Mouse (Mus musculus): ENCODE data around the gene Acat3. TPM values are rescaled to one million over a fixed set of nuclear protein-coding genes. Genes with fewer than 3 reads are reported as not detected.
"Not testable (repeated sequence)": the region's sequence is repeated elsewhere in the genome, so short reads cannot be mapped to it uniquely, and the experiment has no call there.

Gene Acat3
- polyA plus RNA-seq, 1 experiment from 2014 or later, result 0.31 TPM

DNA sequence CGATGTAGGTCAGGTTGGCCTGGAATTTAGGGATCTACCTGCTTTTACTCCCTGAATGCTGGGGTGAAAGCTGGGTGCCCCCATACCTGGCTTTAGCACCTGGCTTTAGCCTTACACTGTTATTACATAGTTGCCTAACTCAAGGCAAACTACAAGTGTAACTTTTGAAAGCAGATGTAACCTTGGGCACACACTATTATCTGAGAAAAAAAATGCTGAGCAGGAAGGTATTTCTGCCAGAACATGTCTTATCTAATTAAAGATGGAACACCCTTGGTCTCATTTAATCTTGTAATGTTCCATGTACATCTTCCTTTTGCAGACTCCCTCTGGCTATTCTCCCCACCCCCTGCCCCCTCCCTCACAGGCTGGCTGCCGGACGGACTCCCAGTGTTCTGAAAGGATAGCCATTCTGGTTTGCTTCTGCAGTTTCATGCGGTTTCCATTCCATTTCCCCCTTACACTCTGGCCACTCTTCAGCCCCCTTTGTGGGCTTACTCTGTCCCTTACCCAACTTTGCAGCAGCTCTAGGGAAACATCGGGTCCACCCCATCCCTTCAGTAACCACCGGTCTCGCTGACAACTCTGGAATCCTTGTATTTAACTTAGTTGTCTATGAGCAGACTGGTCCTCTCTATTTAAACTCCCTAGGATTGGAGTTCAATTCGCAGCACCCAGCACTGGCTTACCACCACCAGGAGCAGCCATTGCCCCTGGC lies 1.3 kb upstream of the Acat3 start:
- no peak for DNase-seq (ENCODE audit: low spot score)
- Histone ChIP-seq H3K4me1 (peaks cover 7% of the 10 kb centered on the region), H3K27ac (no peak overlapping the region), H3K4me3 (no peak overlapping the region), H3K9me3 (no peaks in the 10 kb centered on the region), H3K36me3 (peaks cover 40% of the 10 kb centered on the region), H3K27me3 (ENCODE audit: insufficient read depth, poor library complexity, severe bottlenecking) (no peaks in the 10 kb centered on the region)
- WGBS, result 77% methylated on average over 8 of the region's 8 CpGs

- H3K9me3 ChIP-seq; H3K27ac ChIP-seq; DNase-seq (ENCODE audit: low spot score); H3K4me1 ChIP-seq; H3K27me3 ChIP-seq (ENCODE audit: insufficient read depth, poor library complexity, severe bottlenecking): not testable (repeated sequence)
- Histone ChIP-seq H3K4me3 (peak overlapping the region; percentile 52), H3K36me3 (peaks cover 22% of the 10 kb centered on the region)
- 53% methylated on average over 3 of the region's 12 CpGs for WGBS
Observed at GRCm38 (mm10) chr17:12939377-12940148, 837 bp downstream of the Acat3 start.

GRCm38 (mm10) chr17:12938077-12938476 lies 2.3 kb downstream of the Acat3 start:
- H3K36me3 ChIP-seq, result peaks cover 9% of the 10 kb centered on the region
- no peaks in the 10 kb centered on the region for H3K9me3 ChIP-seq
- H3K27ac ChIP-seq, result no peak overlapping the region
- peaks cover 7% of the 10 kb centered on the region for H3K4me1 ChIP-seq
- H3K4me3 ChIP-seq, result no peak overlapping the region
- WGBS, result 57% methylated on average over 2 of the region's 2 CpGs
- H3K27me3 ChIP-seq (ENCODE audit: insufficient read depth, poor library complexity, severe bottlenecking), result no peaks in the 10 kb centered on the region
- DNase-seq (ENCODE audit: low spot score), result no peak

DNA sequence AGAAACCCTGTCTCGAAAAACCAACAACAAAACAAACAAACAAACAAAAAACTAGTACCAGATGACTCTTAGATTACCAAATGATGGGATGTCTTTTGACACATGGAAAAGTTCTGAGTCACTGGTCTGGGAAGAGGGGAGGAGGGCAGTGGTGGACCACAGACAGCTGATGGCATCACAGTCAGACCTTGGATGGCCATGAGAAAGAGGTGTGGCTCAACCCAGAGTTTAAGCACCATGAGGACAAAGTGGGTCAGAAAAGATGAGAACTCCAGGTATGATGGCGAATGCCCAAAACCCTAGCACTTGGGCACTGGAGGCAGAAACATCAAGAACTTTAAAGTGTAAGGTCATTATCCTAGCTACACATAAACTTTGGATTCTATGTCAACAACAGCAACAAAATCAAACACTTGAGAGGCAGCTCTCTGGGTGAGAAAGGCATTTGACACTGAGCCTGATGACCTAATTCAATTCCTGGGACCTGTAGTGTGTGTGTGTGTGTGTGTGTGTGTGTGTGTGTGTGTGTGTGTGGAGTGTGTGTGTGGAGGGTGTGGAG lies 2.9 kb downstream of the Acat3 start:
- no peak for DNase-seq (ENCODE audit: low spot score)
- Histone ChIP-seq H3K4me3 (no peak overlapping the region), H3K27ac (no peak overlapping the region), H3K27me3 (ENCODE audit: insufficient read depth, poor library complexity, severe bottlenecking) (no peaks in the 10 kb centered on the region), H3K4me1 (peaks cover 7% of the 10 kb centered on the region), H3K9me3 (no peaks in the 10 kb centered on the region), H3K36me3 (peaks cover 3% of the 10 kb centered on the region)
- WGBS, result 74% methylated on average over 2 of the region's 2 CpGs

GRCm38 (mm10) chr17:12935719-12936118 lies 4.7 kb downstream of the Acat3 start:
- H3K9me3 ChIP-seq, result no peaks in the 10 kb centered on the region
- 68% methylated on average over 4 of the region's 4 CpGs for WGBS
- H3K27ac ChIP-seq, result no peak overlapping the region
- no peaks in the 10 kb centered on the region for H3K27me3 ChIP-seq (ENCODE audit: insufficient read depth, poor library complexity, severe bottlenecking)
- DNase-seq (ENCODE audit: low spot score), result no peak
- no peaks in the 10 kb centered on the region for H3K36me3 ChIP-seq
- H3K4me1 ChIP-seq, result peaks cover 7% of the 10 kb centered on the region
- H3K4me3 ChIP-seq, result no peak overlapping the region

DNA sequence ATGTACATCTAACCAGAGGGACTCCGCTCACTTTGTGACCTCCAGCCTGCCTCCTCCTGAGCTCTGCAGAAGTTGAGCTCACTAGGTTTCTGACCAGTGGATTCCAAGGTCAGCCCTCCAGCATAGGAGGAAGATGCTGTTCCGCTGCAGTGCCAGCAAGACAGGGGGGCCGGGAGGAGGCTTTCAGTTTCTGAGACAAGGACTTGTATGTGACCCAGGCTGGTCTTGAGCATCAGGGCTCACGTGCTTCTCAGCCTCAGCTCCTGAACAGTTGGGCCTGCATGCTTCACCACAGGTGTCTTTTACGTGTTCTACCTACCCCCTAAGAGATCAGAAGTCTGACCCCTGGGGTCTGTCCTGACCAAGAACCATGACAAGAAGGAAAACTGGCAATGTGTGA lies 8.8 kb downstream of the Acat3 start:
- H3K4me1 ChIP-seq; H3K4me3 ChIP-seq; H3K27ac ChIP-seq; H3K9me3 ChIP-seq; H3K27me3 ChIP-seq (ENCODE audit: insufficient read depth, poor library complexity, severe bottlenecking): not testable (repeated sequence)
- H3K36me3 ChIP-seq, result peaks cover 14% of the 10 kb centered on the region; the same call in 1 of the 2 replicates
- DNase-seq (ENCODE audit: low spot score), result peak; percentile 72
- 90% methylated on average over 5 of the region's 5 CpGs for WGBS

- H3K4me3 ChIP-seq, result no peak overlapping the region
- H3K36me3 ChIP-seq, result peaks cover 71% of the 10 kb centered on the region
- DNase-seq (ENCODE audit: low spot score), result no peak
- WGBS, result 88% methylated on average over 8 of the region's 8 CpGs
- no peaks in the 10 kb centered on the region for H3K9me3 ChIP-seq
- no peak overlapping the region for H3K27ac ChIP-seq
- no peaks in the 10 kb centered on the region for H3K27me3 ChIP-seq (ENCODE audit: insufficient read depth, poor library complexity, severe bottlenecking)
- no peaks in the 10 kb centered on the region for H3K4me1 ChIP-seq
Observed at GRCm38 (mm10) chr17:12925703-12926180, 14.7 kb downstream of the Acat3 start.

DNA sequence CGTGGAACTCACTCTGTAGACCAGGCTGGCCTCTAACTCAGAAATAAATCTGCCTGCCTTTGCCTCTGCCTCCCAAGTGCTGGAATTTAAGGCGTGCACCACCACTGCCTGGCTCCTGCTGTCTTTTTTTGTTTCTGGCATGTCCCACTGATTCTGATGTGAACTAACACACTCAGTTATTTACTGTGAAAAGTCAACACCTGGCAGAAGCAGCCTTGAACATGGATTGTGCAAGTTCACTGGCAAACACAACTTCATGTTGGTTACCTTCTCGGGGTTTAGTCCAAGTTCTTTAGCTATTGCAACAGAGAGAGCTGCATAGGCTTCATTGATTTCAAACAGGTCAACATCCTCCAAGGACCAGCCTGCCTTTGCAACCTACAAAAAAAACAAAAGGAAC lies 15.4 kb downstream of the Acat3 start:
- Histone ChIP-seq H3K27me3 (ENCODE audit: insufficient read depth, poor library complexity, severe bottlenecking) (no peaks in the 10 kb centered on the region), H3K36me3 (peaks cover 79% of the 10 kb centered on the region), H3K27ac (no peak overlapping the region), H3K4me1 (no peaks in the 10 kb centered on the region), H3K4me3 (no peak overlapping the region), H3K9me3 (no peaks in the 10 kb centered on the region)
- WGBS, result 88% methylated on average over 3 of the region's 3 CpGs
- DNase-seq (ENCODE audit: low spot score), result no peak

- H3K36me3 ChIP-seq, result peaks cover 81% of the 10 kb centered on the region
- DNase-seq (ENCODE audit: low spot score), result no peak
- WGBS, result 94% methylated on average over 1 of the region's 1 CpGs
Observed at GRCm38 (mm10) chr17:12921073-12921472, 19.3 kb downstream of the Acat3 start.

GRCm38 (mm10) chr17:12916588-12917380 lies 23.6 kb downstream of the Acat3 start:
- Histone ChIP-seq H3K27me3 (ENCODE audit: insufficient read depth, poor library complexity, severe bottlenecking) (no peaks in the 10 kb centered on the region), H3K4me1 (peaks cover 8% of the 10 kb centered on the region; the same call in 1 of the 2 replicates), H3K4me3 (peak overlapping the region; percentile 91), H3K9me3 (no peaks in the 10 kb centered on the region), H3K36me3 (peaks cover 66% of the 10 kb centered on the region), H3K27ac (peak overlapping the region; percentile 98)
- under 1% methylated on average over 40 of the region's 40 CpGs for WGBS
- peak; percentile 89 for DNase-seq (ENCODE audit: low spot score)

More at GRCm38 (mm10) chr17:12921073-12921472, 19.3 kb downstream of the Acat3 start:
- Histone ChIP-seq H3K4me3 (no peak overlapping the region), H3K4me1 (peaks cover 3% of the 10 kb centered on the region; the same call in 1 of the 2 replicates), H3K27me3 (ENCODE audit: insufficient read depth, poor library complexity, severe bottlenecking) (no peaks in the 10 kb centered on the region), H3K27ac (no peak overlapping the region), H3K9me3 (no peaks in the 10 kb centered on the region)

DNA sequence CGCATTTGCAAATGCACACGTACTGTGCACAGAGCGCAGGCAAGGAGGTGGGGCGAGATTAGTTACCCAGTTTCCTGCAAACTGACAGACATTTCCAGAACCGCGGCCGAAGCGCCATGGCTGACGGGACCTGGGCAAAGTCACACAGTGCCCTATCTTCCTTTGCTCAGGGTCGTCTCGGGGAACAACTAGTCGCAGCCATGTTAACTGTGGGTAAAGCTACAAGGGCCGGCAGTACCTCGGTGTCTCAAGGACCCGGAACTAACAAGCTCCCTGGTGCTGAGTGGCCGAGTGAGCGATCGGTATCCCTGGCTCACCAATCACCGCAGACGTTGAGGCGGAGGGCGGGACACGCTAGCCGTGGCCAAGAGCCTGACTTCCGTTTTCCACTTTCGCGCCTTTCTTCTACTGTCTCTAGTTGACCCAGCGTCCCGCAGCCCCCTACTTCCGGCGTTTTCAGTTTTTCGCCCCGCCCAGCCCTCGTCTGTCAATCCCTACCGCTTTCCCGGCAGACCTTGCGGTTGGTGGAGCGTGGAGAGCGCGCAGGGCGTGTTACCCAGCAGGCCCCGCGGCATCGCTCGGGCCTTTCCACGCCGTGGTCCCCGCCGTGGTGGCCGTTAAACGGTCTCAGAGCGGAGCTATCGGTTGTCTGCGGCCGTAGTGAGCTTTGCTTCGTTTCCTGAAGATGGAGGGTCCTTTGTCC lies 24.4 kb downstream of the Acat3 start, which contains the start of gene Mrpl18:
TSS of gene Mrpl18 (minus strand) at position 465 of the 703 bp plus-strand sequence.
- WGBS, result under 1% methylated on average over 56 of the region's 56 CpGs

DNA sequence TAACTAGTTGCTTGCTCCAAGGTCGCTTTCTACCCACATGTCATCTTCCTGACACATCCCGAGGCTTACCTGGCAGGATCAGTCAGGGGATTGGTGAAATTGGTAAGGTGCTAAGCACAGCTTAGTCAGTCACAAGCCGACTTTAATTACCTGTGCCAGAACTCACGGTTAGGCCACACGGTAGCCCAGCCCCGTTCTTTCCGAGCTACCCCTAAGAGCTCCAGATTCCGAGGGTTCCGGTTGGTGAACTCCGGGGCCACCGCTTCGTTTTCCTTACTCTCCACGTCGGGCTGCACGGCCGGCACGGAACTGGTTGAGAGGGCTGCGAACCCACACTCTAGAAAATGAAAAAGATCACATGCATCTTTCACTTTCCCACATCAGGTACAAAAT lies 24.9 kb downstream of the Acat3 start, which contains the start of gene Tcp1:
TSS of gene Tcp1 (plus strand) at position 214 of the 393 bp plus-strand sequence.
- Histone ChIP-seq H3K4me3 (peak within 1 kb of the TSS; percentile 91), H3K9me3 (no peaks in the 10 kb centered on the region), H3K27ac (peak within 1 kb of the TSS; percentile 98), H3K4me1 (peaks cover 8% of the 10 kb centered on the region; the same call in 1 of the 2 replicates), H3K27me3 (ENCODE audit: insufficient read depth, poor library complexity, severe bottlenecking) (no peaks in the 10 kb centered on the region), H3K36me3 (peaks cover 65% of the 10 kb centered on the region)
- WGBS, result 1% methylated on average over 18 of the region's 18 CpGs
- no peak for DNase-seq (ENCODE audit: low spot score)

More for the DNA sequence above, 24.4 kb downstream of the Acat3 start, which contains the start of gene Mrpl18:
- peaks cover 8% of the 10 kb centered on the region; the same call in 1 of the 2 replicates for H3K4me1 ChIP-seq
- DNase-seq (ENCODE audit: low spot score), result peak; percentile 100
- no peaks in the 10 kb centered on the region for H3K27me3 ChIP-seq (ENCODE audit: insufficient read depth, poor library complexity, severe bottlenecking)
- no peaks in the 10 kb centered on the region for H3K9me3 ChIP-seq
- peak within 1 kb of the TSS; percentile 98 for H3K27ac ChIP-seq
- H3K4me3 ChIP-seq, result peak within 1 kb of the TSS; percentile 91
- H3K36me3 ChIP-seq, result peaks cover 65% of the 10 kb centered on the region
